Mouse (Mus musculus): ENCODE measurements around the gene Crtc2. TPM values are rescaled to one million over a fixed set of nuclear protein-coding genes. Genes with fewer than 3 reads are reported as not detected.

Gene Crtc2
- polyA plus RNA-seq, 1 experiment from 2014 or later: 24.6 TPM

- no peak overlapping the region for H3K27ac ChIP-seq (ENCODE audit: low read length)
- H3K9me3 ChIP-seq (replicated peaks; ENCODE audit: control insufficient read depth, low read length, poor library complexity, severe bottlenecking): no peaks in the 10 kb centered on the region
- H3K27me3 ChIP-seq (ENCODE audit: control insufficient read depth, insufficient read depth, low read depth, low read length): no peaks in the 10 kb centered on the region
- no peak for ATAC-seq
- H3K9ac ChIP-seq (ENCODE audit: low read depth, low read length): no peak overlapping the region
- H3K4me3 ChIP-seq (ENCODE audit: low read depth, low read length): no peak overlapping the region
- peaks cover 17% of the 10 kb centered on the region for H3K36me3 ChIP-seq (ENCODE audit: control insufficient read depth, insufficient read depth, low read length)
- H3K4me2 ChIP-seq (ENCODE audit: low read length): no peak overlapping the region
- WGBS: 73% methylated on average over 9 of the region's 9 CpGs
- no peaks in the 10 kb centered on the region for H3K4me1 ChIP-seq (ENCODE audit: control insufficient read depth, insufficient read depth, low read length)
Observed at GRCm38 (mm10) chr3:90272170-90272569, 18.2 kb downstream of the Crtc2 start.

DNA sequence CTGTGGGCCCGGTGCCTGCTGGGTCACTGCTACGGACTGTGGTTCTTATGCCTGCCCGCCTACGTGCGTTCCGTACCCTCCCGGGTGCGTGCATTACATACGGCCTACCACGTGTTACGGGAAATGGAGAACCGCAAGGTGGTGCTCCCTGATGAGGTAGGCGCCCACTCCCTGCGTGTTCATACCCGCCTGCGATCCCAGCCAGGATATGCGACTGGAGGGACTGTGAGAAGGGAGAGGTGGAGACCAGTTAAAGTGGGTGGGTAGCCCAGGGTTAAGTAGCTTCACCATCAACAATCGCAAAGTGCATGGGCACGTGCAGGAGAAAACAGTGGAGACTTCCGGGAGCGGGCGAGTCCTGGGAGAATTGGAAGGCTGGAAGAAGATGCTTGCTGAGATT is 19.9 kb downstream of the Crtc2 start:
- H3K4me2 ChIP-seq (ENCODE audit: low read length): no peak overlapping the region
- no peaks in the 10 kb centered on the region for H3K9me3 ChIP-seq (replicated peaks; ENCODE audit: control insufficient read depth, low read length, poor library complexity, severe bottlenecking)
- no peak overlapping the region for H3K4me3 ChIP-seq (ENCODE audit: low read depth, low read length)
- H3K36me3 ChIP-seq (ENCODE audit: control insufficient read depth, insufficient read depth, low read length): peaks cover 23% of the 10 kb centered on the region
- no peaks in the 10 kb centered on the region for H3K27me3 ChIP-seq (ENCODE audit: control insufficient read depth, insufficient read depth, low read depth, low read length)
- no peaks in the 10 kb centered on the region for H3K4me1 ChIP-seq (ENCODE audit: control insufficient read depth, insufficient read depth, low read length)
- H3K9ac ChIP-seq (ENCODE audit: low read depth, low read length): no peak overlapping the region
- WGBS: 94% methylated on average over 22 of the region's 22 CpGs
- H3K27ac ChIP-seq (ENCODE audit: low read length): no peak overlapping the region
- ATAC-seq: no peak

GRCm38 (mm10) chr3:90275286-90275685 is 21.3 kb downstream of the Crtc2 start:
- Histone ChIP-seq H3K4me3 (ENCODE audit: low read depth, low read length) (no peak overlapping the region), H3K4me1 (ENCODE audit: control insufficient read depth, insufficient read depth, low read length) (no peaks in the 10 kb centered on the region), H3K27me3 (ENCODE audit: control insufficient read depth, insufficient read depth, low read depth, low read length) (no peaks in the 10 kb centered on the region), H3K4me2 (ENCODE audit: low read length) (no peak overlapping the region), H3K27ac (ENCODE audit: low read length) (no peak overlapping the region), H3K36me3 (ENCODE audit: control insufficient read depth, insufficient read depth, low read length) (peaks cover 31% of the 10 kb centered on the region), H3K9ac (ENCODE audit: low read depth, low read length) (no peak overlapping the region), H3K9me3 (replicated peaks; ENCODE audit: control insufficient read depth, low read length, poor library complexity, severe bottlenecking) (no peaks in the 10 kb centered on the region)
- ATAC-seq: no peak
- WGBS: 93% methylated on average over 11 of the region's 11 CpGs

DNA sequence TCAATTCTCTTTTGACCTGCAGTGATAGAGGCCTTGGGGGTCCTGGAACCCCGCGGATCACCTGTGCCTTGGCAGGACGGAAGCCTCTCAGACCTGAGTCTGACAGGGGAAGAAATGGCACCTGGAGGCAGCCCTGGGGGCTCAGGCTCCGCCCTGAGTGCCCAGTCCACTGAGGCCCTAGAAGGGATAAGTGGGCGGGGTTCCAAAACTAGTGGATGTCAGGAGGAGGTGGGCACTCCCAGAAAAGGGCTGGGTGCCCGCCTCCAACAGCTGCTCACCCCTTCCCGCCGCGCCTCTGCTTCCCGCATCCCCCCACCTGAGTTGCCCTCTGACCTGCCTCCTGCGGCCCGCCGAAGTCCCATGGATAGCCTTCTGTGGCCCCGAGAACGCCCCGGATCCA is 22.9 kb downstream of the Crtc2 start:
- Histone ChIP-seq H3K4me2 (ENCODE audit: low read length) (no peak overlapping the region), H3K27ac (ENCODE audit: low read length) (no peak overlapping the region), H3K36me3 (ENCODE audit: control insufficient read depth, insufficient read depth, low read length) (peaks cover 40% of the 10 kb centered on the region), H3K4me3 (ENCODE audit: low read depth, low read length) (no peak overlapping the region), H3K4me1 (ENCODE audit: control insufficient read depth, insufficient read depth, low read length) (no peaks in the 10 kb centered on the region), H3K9ac (ENCODE audit: low read depth, low read length) (no peak overlapping the region), H3K9me3 (replicated peaks; ENCODE audit: control insufficient read depth, low read length, poor library complexity, severe bottlenecking) (no peaks in the 10 kb centered on the region), H3K27me3 (ENCODE audit: control insufficient read depth, insufficient read depth, low read depth, low read length) (no peaks in the 10 kb centered on the region)
- WGBS: 47% methylated on average over 16 of the region's 16 CpGs
- no peak for ATAC-seq

DNA sequence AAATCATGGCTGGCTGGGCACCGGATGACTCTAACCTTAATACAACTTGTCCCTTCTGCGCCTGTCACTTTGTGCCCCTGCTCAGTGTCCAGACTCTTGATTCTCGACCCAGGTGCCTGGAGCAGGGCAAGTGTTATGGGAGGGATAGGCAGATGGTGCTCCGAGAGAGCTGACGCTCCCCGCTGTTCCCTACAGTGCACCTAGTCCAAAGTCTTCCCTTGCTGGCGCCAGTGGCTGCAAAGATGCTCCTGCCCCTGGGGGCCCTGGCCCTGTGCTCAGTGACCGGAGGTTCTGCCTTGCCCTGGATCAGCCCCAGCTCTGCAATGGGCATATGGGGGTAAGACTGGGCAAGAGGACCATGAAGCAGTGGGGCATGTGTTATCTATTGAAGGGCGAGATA is 23.8 kb downstream of the Crtc2 start:
- Histone ChIP-seq H3K4me2 (ENCODE audit: low read length) (no peak overlapping the region), H3K27ac (ENCODE audit: low read length) (no peak overlapping the region), H3K9ac (ENCODE audit: low read depth, low read length) (no peak overlapping the region), H3K4me1 (ENCODE audit: control insufficient read depth, insufficient read depth, low read length) (no peaks in the 10 kb centered on the region), H3K4me3 (ENCODE audit: low read depth, low read length) (no peak overlapping the region), H3K36me3 (ENCODE audit: control insufficient read depth, insufficient read depth, low read length) (peaks cover 36% of the 10 kb centered on the region), H3K27me3 (ENCODE audit: control insufficient read depth, insufficient read depth, low read depth, low read length) (no peaks in the 10 kb centered on the region), H3K9me3 (replicated peaks; ENCODE audit: control insufficient read depth, low read length, poor library complexity, severe bottlenecking) (no peaks in the 10 kb centered on the region)
- WGBS: 90% methylated on average over 9 of the region's 9 CpGs
- no peak for ATAC-seq

- no peak for ATAC-seq
- no peak overlapping the region for H3K4me3 ChIP-seq (ENCODE audit: low read depth, low read length)
- H3K27me3 ChIP-seq (ENCODE audit: control insufficient read depth, insufficient read depth, low read depth, low read length): no peaks in the 10 kb centered on the region
- H3K36me3 ChIP-seq (ENCODE audit: control insufficient read depth, insufficient read depth, low read length): peaks cover 34% of the 10 kb centered on the region
- H3K4me1 ChIP-seq (ENCODE audit: control insufficient read depth, insufficient read depth, low read length): no peaks in the 10 kb centered on the region
- WGBS: 96% methylated on average over 10 of the region's 10 CpGs
- no peaks in the 10 kb centered on the region for H3K9me3 ChIP-seq (replicated peaks; ENCODE audit: control insufficient read depth, low read length, poor library complexity, severe bottlenecking)
- H3K4me2 ChIP-seq (ENCODE audit: low read length): no peak overlapping the region
- no peak overlapping the region for H3K27ac ChIP-seq (ENCODE audit: low read length)
- H3K9ac ChIP-seq (ENCODE audit: low read depth, low read length): no peak overlapping the region
Observed at GRCm38 (mm10) chr3:90278211-90278610, 24.2 kb downstream of the Crtc2 start.

DNA sequence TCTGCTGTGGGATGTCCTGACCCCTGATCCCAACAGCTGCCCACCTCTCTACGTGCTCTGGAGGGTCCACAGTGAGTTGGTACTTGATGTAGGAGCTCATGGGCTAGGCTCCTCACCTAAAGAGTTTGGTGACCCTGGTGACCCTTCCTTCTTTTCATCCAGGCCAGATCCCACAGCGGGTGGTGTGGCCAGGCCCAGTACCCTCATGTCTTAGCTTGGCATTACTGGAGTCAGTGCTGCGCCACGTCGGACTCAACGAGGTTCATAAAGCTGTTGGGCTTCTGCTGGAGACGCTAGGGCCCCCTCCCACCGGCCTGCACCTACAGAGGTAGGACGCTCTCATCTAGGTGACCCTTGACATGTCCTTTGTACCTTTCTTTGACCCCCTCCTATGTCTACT is 25.3 kb downstream of the Crtc2 start:
- H3K4me1 ChIP-seq (ENCODE audit: control insufficient read depth, insufficient read depth, low read length): no peaks in the 10 kb centered on the region
- no peak overlapping the region for H3K4me2 ChIP-seq (ENCODE audit: low read length)
- no peak overlapping the region for H3K27ac ChIP-seq (ENCODE audit: low read length)
- no peak overlapping the region for H3K9ac ChIP-seq (ENCODE audit: low read depth, low read length)
- peaks cover 34% of the 10 kb centered on the region for H3K36me3 ChIP-seq (ENCODE audit: control insufficient read depth, insufficient read depth, low read length)
- no peaks in the 10 kb centered on the region for H3K9me3 ChIP-seq (replicated peaks; ENCODE audit: control insufficient read depth, low read length, poor library complexity, severe bottlenecking)
- ATAC-seq: no peak
- WGBS: 95% methylated on average over 9 of the region's 9 CpGs
- no peak overlapping the region for H3K4me3 ChIP-seq (ENCODE audit: low read depth, low read length)
- H3K27me3 ChIP-seq (ENCODE audit: control insufficient read depth, insufficient read depth, low read depth, low read length): no peaks in the 10 kb centered on the region

GRCm38 (mm10) chr3:90279743-90280142 is 25.8 kb downstream of the Crtc2 start:
- H3K9me3 ChIP-seq (replicated peaks; ENCODE audit: control insufficient read depth, low read length, poor library complexity, severe bottlenecking): no peaks in the 10 kb centered on the region
- H3K9ac ChIP-seq (ENCODE audit: low read depth, low read length): no peak overlapping the region
- 98% methylated on average over 7 of the region's 7 CpGs for WGBS
- no peak for ATAC-seq
- peaks cover 34% of the 10 kb centered on the region for H3K36me3 ChIP-seq (ENCODE audit: control insufficient read depth, insufficient read depth, low read length)
- H3K4me1 ChIP-seq (ENCODE audit: control insufficient read depth, insufficient read depth, low read length): no peaks in the 10 kb centered on the region
- H3K27me3 ChIP-seq (ENCODE audit: control insufficient read depth, insufficient read depth, low read depth, low read length): no peaks in the 10 kb centered on the region
- no peak overlapping the region for H3K27ac ChIP-seq (ENCODE audit: low read length)
- H3K4me3 ChIP-seq (ENCODE audit: low read depth, low read length): no peak overlapping the region
- no peak overlapping the region for H3K4me2 ChIP-seq (ENCODE audit: low read length)

DNA sequence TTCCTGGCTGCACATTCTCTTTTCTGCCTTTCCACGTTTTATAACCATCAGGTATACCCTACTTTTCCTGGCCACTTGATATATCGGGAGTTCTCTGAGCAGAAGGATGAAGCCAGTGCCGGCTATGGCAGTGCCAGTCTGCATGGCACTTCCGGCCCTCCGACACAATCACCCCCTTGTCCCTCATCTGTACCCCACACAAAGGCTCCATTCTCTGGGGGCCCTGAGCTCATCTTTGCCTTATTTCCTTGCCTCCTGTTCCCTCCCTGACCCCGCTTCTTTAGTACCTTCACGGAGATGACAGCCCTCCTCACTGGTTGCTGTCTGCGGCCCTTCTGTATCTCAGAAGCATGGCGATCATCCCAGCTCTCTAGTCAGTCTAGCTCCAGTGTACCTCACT is 26.7 kb downstream of the Crtc2 start:
- no peak overlapping the region for H3K4me2 ChIP-seq (ENCODE audit: low read length)
- H3K4me3 ChIP-seq (ENCODE audit: low read depth, low read length): no peak overlapping the region
- H3K27ac ChIP-seq (ENCODE audit: low read length): no peak overlapping the region
- H3K9me3 ChIP-seq (replicated peaks; ENCODE audit: control insufficient read depth, low read length, poor library complexity, severe bottlenecking): no peaks in the 10 kb centered on the region
- WGBS: 93% methylated on average over 9 of the region's 9 CpGs
- no peak overlapping the region for H3K9ac ChIP-seq (ENCODE audit: low read depth, low read length)
- no peaks in the 10 kb centered on the region for H3K4me1 ChIP-seq (ENCODE audit: control insufficient read depth, insufficient read depth, low read length)
- ATAC-seq: no peak
- peaks cover 34% of the 10 kb centered on the region for H3K36me3 ChIP-seq (ENCODE audit: control insufficient read depth, insufficient read depth, low read length)
- H3K27me3 ChIP-seq (ENCODE audit: control insufficient read depth, insufficient read depth, low read depth, low read length): no peaks in the 10 kb centered on the region

GRCm38 (mm10) chr3:90284150-90284549 is 30.2 kb downstream of the Crtc2 start:
- Histone ChIP-seq H3K36me3 (ENCODE audit: control insufficient read depth, insufficient read depth, low read length) (peaks cover 15% of the 10 kb centered on the region), H3K4me2 (ENCODE audit: low read length) (no peak overlapping the region), H3K9ac (ENCODE audit: low read depth, low read length) (no peak overlapping the region), H3K27ac (ENCODE audit: low read length) (no peak overlapping the region), H3K4me1 (ENCODE audit: control insufficient read depth, insufficient read depth, low read length) (no peaks in the 10 kb centered on the region), H3K9me3 (replicated peaks; ENCODE audit: control insufficient read depth, low read length, poor library complexity, severe bottlenecking) (no peaks in the 10 kb centered on the region), H3K4me3 (ENCODE audit: low read depth, low read length) (no peak overlapping the region), H3K27me3 (ENCODE audit: control insufficient read depth, insufficient read depth, low read depth, low read length) (no peaks in the 10 kb centered on the region)
- no peak for ATAC-seq
- WGBS: 96% methylated on average over 2 of the region's 2 CpGs

Data from midbrain, embryonic 16.5 days (tissue).